Mouse (Mus musculus): ENCODE data around the gene Ppp1r9b.

GRCm38 (mm10) chr11:94987341-94987740, 3.5 kb upstream of the Ppp1r9b start:
- no peak for TF ChIP-seq POLR2A (IDR thresholded peaks at IDR 0.05; ENCODE audit: control insufficient read depth, low read depth, low read length)
- no peak for TF ChIP-seq CTCF (IDR thresholded peaks at IDR 0.05; ENCODE audit: control insufficient read depth, insufficient read depth, insufficient replicate concordance, low read depth, low read length)

Data from testis, adult 2 months (tissue).